Mouse (Mus musculus) urinary bladder, postnatal 4 days (tissue): Measurements from ENCODE around the gene Rnf25.
A peak's percentile ranks its signal among the peaks of the same experiment; 100 is the strongest.

ENCODE experiments used
- DNase-seq, 2 experiments: peaks; one replicate each; pipeline ENCODE4 v3.0.0; 2021 to 2022; ENCODE audit warnings: low spot score in 2 of 2

Gene Rnf25

GRCm38 (mm10) chr1:74601267-74601962, at the start of gene Rnf25, which contains the start of gene Stk36:
Rnf25 (minus strand) TSS chr1:74601397.
Stk36 (plus strand) TSS chr1:74601445.
- DNase-seq: peak; percentile 77 to 81

GRCm38 (mm10) chr1:74643926-74644325, 42.7 kb upstream of the Rnf25 start:
- DNase-seq: no peak

GRCm38 (mm10) chr1:74643524-74643923, 42.3 kb upstream of the Rnf25 start:
- no peak for DNase-seq

- no peak for DNase-seq
These were observed 31.5 kb upstream of the Rnf25 start for GRCm38 (mm10) chr1:74632734-74633133.

- DNase-seq: no peak
These were observed 26.8 kb upstream of the Rnf25 start for GRCm38 (mm10) chr1:74628001-74628400.

DNA sequence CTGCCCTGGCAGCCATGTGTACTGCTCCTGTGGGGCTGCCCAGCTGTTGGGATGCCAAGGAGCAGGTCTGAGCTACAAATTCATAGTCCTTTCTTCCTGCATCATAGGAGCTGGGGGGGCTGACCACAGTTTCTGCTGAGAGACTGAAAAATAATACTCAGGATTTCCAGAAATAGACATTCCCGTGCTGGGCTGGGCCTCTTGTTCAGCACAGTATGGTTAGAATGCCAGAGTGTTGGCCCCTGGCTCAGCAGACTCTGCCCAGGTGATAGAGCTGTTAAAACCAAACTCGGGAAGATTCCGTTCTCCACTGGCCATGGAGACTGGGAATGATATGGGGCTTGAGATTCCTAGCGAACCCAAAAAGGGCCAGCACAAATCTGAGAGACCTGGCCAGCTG, 24.9 kb upstream of the Rnf25 start:
- DNase-seq: no peak

- DNase-seq: no peak
These were observed 23.0 kb upstream of the Rnf25 start for GRCm38 (mm10) chr1:74624183-74624582.

DNA sequence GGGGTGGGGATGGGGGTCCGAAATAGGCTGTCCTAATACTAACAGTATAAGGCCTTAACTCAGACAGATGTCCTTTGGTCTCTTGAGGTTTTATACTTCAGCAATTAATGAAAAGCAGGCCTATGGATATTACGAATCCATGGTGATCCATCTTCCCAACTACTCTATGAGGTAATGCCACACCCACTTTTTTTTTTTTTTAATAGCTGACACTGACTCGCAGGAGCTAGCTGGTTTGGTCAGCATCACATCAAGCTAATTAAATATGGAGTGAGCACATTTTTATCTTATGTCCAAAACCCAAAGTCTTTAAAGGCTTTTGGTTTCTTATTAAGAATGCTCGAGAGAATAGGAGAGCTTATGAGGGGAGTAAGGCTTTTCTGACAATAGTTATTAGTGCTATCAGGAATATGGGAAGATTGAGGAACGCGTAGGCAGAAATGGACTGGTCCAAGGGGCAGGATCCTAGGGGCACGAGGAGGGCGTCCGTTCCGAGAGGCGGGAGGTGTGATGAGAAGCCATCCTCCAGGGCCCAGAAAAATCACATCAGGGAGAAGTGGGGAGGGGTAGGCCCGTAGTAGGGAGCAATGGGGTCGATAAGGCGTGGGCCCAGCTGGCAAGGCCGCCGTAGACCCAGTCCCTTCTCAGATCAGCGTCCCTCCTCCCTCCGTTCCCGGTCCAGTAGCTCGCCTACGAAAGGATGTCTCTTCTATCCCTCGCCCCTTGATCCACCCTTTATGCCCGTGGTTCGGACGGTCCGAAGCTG, 513 bp downstream of the Rnf25 start:
- DNase-seq: no peak

DNA sequence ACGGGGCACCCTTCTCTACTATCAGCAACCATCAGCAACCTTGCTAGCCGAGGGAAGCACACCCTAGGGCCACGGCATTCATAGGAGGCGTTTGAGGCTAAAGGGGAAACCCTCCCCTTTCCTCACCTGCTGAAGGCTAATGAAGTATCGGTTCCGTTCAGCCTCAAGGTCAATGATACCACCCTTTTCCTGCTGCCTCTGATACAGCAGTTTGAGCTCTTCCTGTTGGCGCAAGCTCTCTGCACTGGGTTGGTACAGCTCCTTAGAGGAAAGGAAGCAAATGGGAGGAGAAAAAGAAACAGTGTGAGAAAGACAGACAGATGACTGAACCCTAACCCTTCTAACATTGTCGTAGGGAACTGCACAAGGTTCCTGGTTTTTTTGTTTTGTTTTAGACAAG, 6.8 kb downstream of the Rnf25 start:
- DNase-seq: no peak

DNA sequence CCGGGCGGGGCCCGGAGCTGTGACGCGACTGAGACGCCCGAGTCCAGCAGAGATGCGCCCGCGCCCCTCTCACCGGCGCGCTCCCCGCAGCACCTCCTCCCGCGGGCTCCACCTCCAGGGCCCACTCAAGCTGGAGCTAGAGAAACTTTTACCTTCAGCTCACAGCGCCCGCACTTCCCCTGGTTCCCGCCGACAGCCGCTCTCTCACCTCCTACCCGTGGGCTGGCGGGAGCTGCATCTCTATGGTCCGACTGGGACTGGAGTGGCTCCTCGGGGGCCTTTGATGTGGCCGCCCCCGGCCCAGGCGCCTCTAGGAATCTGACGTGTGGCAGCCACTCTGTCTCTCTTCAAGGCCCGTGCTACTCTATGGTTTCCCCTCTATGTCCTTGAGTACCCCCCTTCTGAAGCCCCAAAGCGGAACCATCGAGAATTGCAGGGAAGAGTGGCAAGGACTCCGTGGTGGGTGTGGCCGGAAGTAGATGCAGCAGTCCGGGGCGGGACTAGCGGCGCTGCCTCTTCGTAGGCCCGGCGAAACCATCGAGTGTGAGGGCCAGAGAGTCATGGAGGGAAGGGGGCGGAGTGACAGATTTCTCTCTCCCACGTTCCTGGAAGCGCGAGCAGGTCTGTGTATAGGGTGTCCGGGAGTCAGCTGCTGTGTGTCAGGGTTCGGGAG, 13.3 kb downstream of the Rnf25 start, which contains the start of the genes Zfp142 and Bcs1l:
TSS of gene Zfp142 (minus strand) at position 474 of the 673 bp plus-strand sequence.
TSS of gene Bcs1l (plus strand) at position 517 of the 673 bp plus-strand sequence.
- peak; percentile 97 for DNase-seq

DNA sequence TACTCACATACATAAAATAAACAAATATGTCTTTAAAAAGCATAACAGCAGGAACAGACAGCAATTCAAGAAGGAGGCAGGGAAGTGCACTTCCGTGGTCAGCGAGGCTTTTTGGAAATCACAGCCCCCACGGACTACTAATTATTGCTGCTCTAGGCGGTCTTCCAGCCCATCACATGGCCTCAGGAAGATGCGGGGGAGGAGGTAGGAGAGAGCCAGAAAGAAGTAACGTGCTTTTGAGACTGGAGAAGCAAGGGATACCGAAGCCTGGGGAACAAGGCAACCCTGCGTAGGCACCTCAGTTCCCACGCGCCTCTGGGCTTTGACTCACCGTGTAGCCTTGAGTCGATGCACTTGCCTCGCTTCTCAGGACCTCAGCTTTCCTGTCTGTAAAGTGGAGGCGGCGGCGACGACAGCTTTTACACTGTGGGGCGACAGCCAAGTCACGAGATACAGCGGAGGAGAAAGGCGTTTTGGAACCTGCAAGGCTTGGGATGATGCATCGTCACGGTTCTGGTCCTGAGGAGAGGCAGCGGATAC, 13.9 kb downstream of the Rnf25 start:
- DNase-seq: peak in 1 of 2 experiments; percentile 41

- no peak for DNase-seq
These were observed 16.4 kb downstream of the Rnf25 start for GRCm38 (mm10) chr1:74584616-74585398.

GRCm38 (mm10) chr1:74582621-74583020, 18.6 kb downstream of the Rnf25 start:
- DNase-seq: no peak

- no peak for DNase-seq
These were observed 31.2 kb downstream of the Rnf25 start for GRCm38 (mm10) chr1:74569739-74570719.

GRCm38 (mm10) chr1:74565834-74566233, 35.4 kb downstream of the Rnf25 start:
- DNase-seq: no peak

DNA sequence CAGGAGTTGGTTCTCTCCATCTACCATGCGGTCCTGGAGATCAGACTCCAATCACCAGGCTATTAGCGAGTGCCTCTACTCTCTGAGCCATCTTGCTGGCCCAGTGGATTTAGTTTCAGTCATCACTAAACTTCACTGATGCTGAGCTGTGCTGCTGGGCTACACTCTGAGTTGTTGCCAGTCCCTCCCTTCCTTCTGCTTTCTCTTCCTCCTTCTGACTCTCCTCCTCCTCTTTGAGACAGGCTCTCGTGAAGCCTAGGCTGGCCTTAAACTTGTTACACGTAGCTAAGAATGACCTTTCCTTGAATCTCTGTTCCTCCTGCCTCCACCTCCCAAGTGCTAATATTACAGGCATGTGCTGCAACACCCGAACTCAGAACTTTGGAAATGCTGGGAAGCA, 42.1 kb downstream of the Rnf25 start:
- DNase-seq: no peak

DNA sequence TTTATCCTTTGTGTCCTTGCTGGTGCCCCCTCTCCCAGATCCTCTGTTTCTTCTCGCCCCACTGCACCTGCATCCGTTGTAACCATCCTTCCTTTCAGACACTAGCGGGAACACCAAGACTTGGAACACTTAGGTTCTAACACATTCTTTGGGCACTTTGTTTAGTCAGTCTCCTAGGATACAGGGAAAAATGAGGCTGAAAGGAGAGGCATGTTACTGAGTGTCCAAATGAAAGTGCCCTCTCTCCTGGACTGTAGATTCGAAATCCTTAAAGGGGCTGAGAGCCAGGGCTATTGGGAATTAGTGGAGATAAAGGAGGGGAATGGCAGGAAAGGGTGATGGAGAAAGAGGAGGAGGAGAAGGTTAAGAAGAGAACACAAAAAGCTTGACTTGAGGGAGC, 57.0 kb downstream of the Rnf25 start, which contains the start of gene Usp37:
TSS of gene Usp37 (minus strand) at position 101 of the 400 bp plus-strand sequence.
- DNase-seq: no peak
